Mouse (Mus musculus) G1E (cell line): Measurements from ENCODE around the gene Tmem251. TPM values are rescaled to one million over a fixed set of nuclear protein-coding genes. Genes with fewer than 3 reads are reported as not detected.

Source experiments
- ATAC-seq: 2 replicates; pipeline ENCODE4 v1.8.0; 2016; ENCODE audit warnings: mild to moderate bottlenecking; ENCODE audit not compliant: insufficient number of reproducible peaks, poor library complexity, low FRiP score, severe bottlenecking; ENCODE audit errors: extremely low read depth
- DNase-seq: peaks from one replicate; pipeline ENCODE4 v3.0.0; 2012; ENCODE audit warnings: low spot score
- H3K27me3 ChIP-seq: 2 replicates; pipeline ENCODE4 v1.6.1; 2012; ENCODE audit warnings: mild to moderate bottlenecking, low read length, inconsistent platforms; ENCODE audit not compliant: insufficient read depth
- H3K36me3 ChIP-seq: replicated peaks from 2 replicates; pipeline ENCODE3; 2012; ENCODE audit warnings: mild to moderate bottlenecking, inconsistent platforms
- H3K4me1 ChIP-seq: 2 replicates; pipeline ENCODE4 v1.6.1; 2012; ENCODE audit warnings: low read depth, low read length, inconsistent platforms, mixed read lengths; ENCODE audit not compliant: insufficient read depth
- H3K4me3 ChIP-seq: 2 replicates; pipeline ENCODE4 v1.5.1; 2012; ENCODE audit warnings: low read depth, mild to moderate bottlenecking, inconsistent platforms, low read length, moderate library complexity, mixed read lengths
- H3K9me3 ChIP-seq: replicated peaks from 2 replicates; pipeline ENCODE4 v1.6.1; 2012; ENCODE audit warnings: inconsistent platforms
- CTCF ChIP-seq: IDR thresholded peaks from 2 replicates; pipeline ENCODE4 v1.5.1; 2012; ENCODE audit warnings: low read depth, low read length, inconsistent platforms, mixed read lengths
- GATA1 ChIP-seq: IDR thresholded peaks from 2 replicates; pipeline ENCODE4 v1.6.1; 2012; ENCODE audit warnings: borderline replicate concordance, low read length, inconsistent platforms, mixed read lengths
- GATA2 ChIP-seq: IDR thresholded peaks from 2 replicates; pipeline ENCODE4 v1.6.1; 2012; ENCODE audit warnings: low read depth, low read length, inconsistent platforms, borderline replicate concordance
- POLR2AphosphoS5 ChIP-seq: IDR thresholded peaks from 2 replicates; pipeline ENCODE4 v1.6.1; 2012; ENCODE audit warnings: low read depth, low read length, inconsistent platforms; ENCODE audit not compliant: insufficient replicate concordance
- TAL1 ChIP-seq: conservative IDR thresholded peaks from 2 replicates; pipeline ENCODE4 v1.6.1; 2012; ENCODE audit warnings: low read depth, low read length, inconsistent platforms, mixed read lengths
- polyA plus RNA-seq: library from polyadenylated mRNA; stranded (reverse); fragments of >175 nt; gene quantifications from 2 replicates; pipeline ENCODE4 v1.2.3, GENCODE M21; 2012
- total RNA-seq, 2 experiments: library from RNA; stranded (forward) in 1 of 2; stranded (reverse) in 1 of 2; fragments of 200-1000 nt in 1 of 2; fragments of >200 nt in 1 of 2; fragmentation: Nextera tagmentation in 1 of 2; gene quantifications; 2 replicates each; pipeline ENCODE4 v1.2.3; 2014 to 2017

The Tmem251 gene
- total and polyA plus RNA-seq, 3 experiments = 2.3 to 22.6 (median 5.1) TPM

- no peaks in the 10 kb centered on the region for H3K9me3 ChIP-seq
- H3K4me3 ChIP-seq = no peak overlapping the region
- ATAC-seq = 0 out of 2 replicates have a peak, but pooled peaks have one; percentile 15
- H3K27me3 ChIP-seq = no peaks in the 10 kb centered on the region
- H3K4me1 ChIP-seq = peaks cover 2% of the 10 kb centered on the region; the same call in 1 of the 2 replicates
- DNase-seq = no peak
- H3K36me3 ChIP-seq = peaks cover 91% of the 10 kb centered on the region
- TF ChIP-seq GATA2 = no peak
- no peak for TF ChIP-seq GATA1
- no peak for TF ChIP-seq CTCF
- no peak for TF ChIP-seq POLR2AphosphoS5
- no peak for TF ChIP-seq TAL1
These were observed 35.9 kb downstream of the Tmem251 start for GRCm38 (mm10) chr12:102779452-102779851.

- H3K4me1 ChIP-seq = no peaks in the 10 kb centered on the region; the same call in 1 of the 2 replicates
- H3K27me3 ChIP-seq = no peaks in the 10 kb centered on the region
- no peak overlapping the region for H3K4me3 ChIP-seq
- DNase-seq (no peak), ATAC-seq (no peak)
- TF ChIP-seq CTCF (no peak), GATA1 (no peak), GATA2 (no peak), POLR2AphosphoS5 (no peak), TAL1 (no peak)
- H3K9me3 ChIP-seq = no peaks in the 10 kb centered on the region
- H3K36me3 ChIP-seq = peaks cover 86% of the 10 kb centered on the region
These were observed 39.3 kb downstream of the Tmem251 start for GRCm38 (mm10) chr12:102782841-102783240.

- Histone ChIP-seq H3K36me3 (peaks cover 79% of the 10 kb centered on the region), H3K4me3 (no peak overlapping the region), H3K9me3 (no peaks in the 10 kb centered on the region), H3K4me1 (no peaks in the 10 kb centered on the region), H3K27me3 (no peaks in the 10 kb centered on the region)
- DNase-seq (no peak), ATAC-seq (no peak)
- TF ChIP-seq GATA2 (no peak), POLR2AphosphoS5 (no peak), CTCF (no peak), GATA1 (no peak), TAL1 (no peak)
These were observed 41.5 kb downstream of the Tmem251 start for GRCm38 (mm10) chr12:102784899-102785592.

- Histone ChIP-seq H3K4me3 (no peak overlapping the region), H3K36me3 (peaks cover 81% of the 10 kb centered on the region), H3K9me3 (no peaks in the 10 kb centered on the region), H3K4me1 (no peaks in the 10 kb centered on the region), H3K27me3 (no peaks in the 10 kb centered on the region)
- DNase-seq (no peak), ATAC-seq (no peak)
- no peak for TF ChIP-seq CTCF
- TF ChIP-seq POLR2AphosphoS5 = no peak
- TF ChIP-seq TAL1 = no peak
- no peak for TF ChIP-seq GATA1
- no peak for TF ChIP-seq GATA2
These were observed 42.0 kb downstream of the Tmem251 start for GRCm38 (mm10) chr12:102785593-102785985.

GRCm38 (mm10) chr12:102787927-102788326 lies 44.4 kb downstream of the Tmem251 start:
- DNase-seq (no peak), ATAC-seq (no peak)
- TF ChIP-seq CTCF (no peak), GATA1 (no peak), GATA2 (no peak), TAL1 (no peak), POLR2AphosphoS5 (no peak)
- Histone ChIP-seq H3K4me3 (no peak overlapping the region), H3K4me1 (no peaks in the 10 kb centered on the region), H3K9me3 (no peaks in the 10 kb centered on the region), H3K36me3 (peaks cover 85% of the 10 kb centered on the region), H3K27me3 (no peaks in the 10 kb centered on the region)

Other genes starting within 250 kb of the Tmem251 start
- gene Chga, start 188.8 kb upstream of the Tmem251 start, total RNA-seq (2014; fragmentation: Nextera tagmentation) = not detected in 2 replicates
- 0.33 TPM in 1 of 2 replicates, not detected in the other for gene Chga, start 188.8 kb upstream of the Tmem251 start, total RNA-seq (2017)
- gene Chga, start 188.8 kb upstream of the Tmem251 start, polyA plus RNA-seq = not detected in 2 replicates
- gene Itpk1, start 38.8 kb upstream of the Tmem251 start, total RNA-seq (2014; fragmentation: Nextera tagmentation) = 2.5 and 4.4 TPM in 2 replicates
- 2.7 and 3.0 TPM in 2 replicates for gene Itpk1, start 38.8 kb upstream of the Tmem251 start, total RNA-seq (2017)
- 4.6 and 6.4 TPM in 2 replicates for gene Itpk1, start 38.8 kb upstream of the Tmem251 start, polyA plus RNA-seq
- gene Moap1, start 101 bp upstream of the Tmem251 start, total RNA-seq (2014; fragmentation: Nextera tagmentation) = 36.0 and 41.9 TPM in 2 replicates
- gene Moap1, start 101 bp upstream of the Tmem251 start, total RNA-seq (2017) = 16.3 and 22.3 TPM in 2 replicates
- gene Moap1, start 101 bp upstream of the Tmem251 start, polyA plus RNA-seq = 2.7 and 3.6 TPM in 2 replicates
- not detected in 2 replicates for gene Gm28051, start 14.0 kb downstream of the Tmem251 start, total RNA-seq (2014; fragmentation: Nextera tagmentation)
- 0.87 TPM in 1 of 2 replicates, not detected in the other for gene Gm28051, start 14.0 kb downstream of the Tmem251 start, total RNA-seq (2017)
- gene Gm28051, start 14.0 kb downstream of the Tmem251 start, polyA plus RNA-seq = 6.0 and 9.1 TPM in 2 replicates
- gene Gon7, start 14.0 kb downstream of the Tmem251 start, total RNA-seq (2014; fragmentation: Nextera tagmentation) = 35.2 and 41.2 TPM in 2 replicates
- gene Gon7, start 14.0 kb downstream of the Tmem251 start, total RNA-seq (2017) = 60.8 and 61.5 TPM in 2 replicates
- gene Gon7, start 14.0 kb downstream of the Tmem251 start, polyA plus RNA-seq = 19.4 and 22.7 TPM in 2 replicates
- 71.7 and 76.6 TPM in 2 replicates for gene Ubr7, start 14.2 kb downstream of the Tmem251 start, total RNA-seq (2014; fragmentation: Nextera tagmentation)
- 149 and 165 TPM in 2 replicates for gene Ubr7, start 14.2 kb downstream of the Tmem251 start, total RNA-seq (2017)
- 51.1 and 53.8 TPM in 2 replicates for gene Ubr7, start 14.2 kb downstream of the Tmem251 start, polyA plus RNA-seq
- gene Gm20604, start 14.9 kb downstream of the Tmem251 start, total RNA-seq (2014; fragmentation: Nextera tagmentation) = 17.5 and 17.6 TPM in 2 replicates
- 13.9 TPM in 2 replicates for gene Gm20604, start 14.9 kb downstream of the Tmem251 start, total RNA-seq (2017)
- 3.9 and 4.4 TPM in 2 replicates for gene Gm20604, start 14.9 kb downstream of the Tmem251 start, polyA plus RNA-seq
- 54.8 and 55.8 TPM in 2 replicates for gene Btbd7, start 134.7 kb downstream of the Tmem251 start, total RNA-seq (2014; fragmentation: Nextera tagmentation)
- 35.0 and 39.9 TPM in 2 replicates for gene Btbd7, start 134.7 kb downstream of the Tmem251 start, total RNA-seq (2017)
- 3.4 and 3.7 TPM in 2 replicates for gene Btbd7, start 134.7 kb downstream of the Tmem251 start, polyA plus RNA-seq
- not detected in 2 replicates for gene Cox8c, start 155.6 kb downstream of the Tmem251 start, total RNA-seq (2014; fragmentation: Nextera tagmentation)
- gene Cox8c, start 155.6 kb downstream of the Tmem251 start, total RNA-seq (2017) = not detected in 2 replicates
- not detected in 2 replicates for gene Cox8c, start 155.6 kb downstream of the Tmem251 start, polyA plus RNA-seq
- not detected in 2 replicates for gene Unc79, start 205.1 kb downstream of the Tmem251 start, total RNA-seq (2014; fragmentation: Nextera tagmentation)
- 0.12 and 0.33 TPM in 2 replicates for gene Unc79, start 205.1 kb downstream of the Tmem251 start, total RNA-seq (2017)
- gene Unc79, start 205.1 kb downstream of the Tmem251 start, polyA plus RNA-seq = not detected in 2 replicates